Mouse (Mus musculus): Measurements from ENCODE around the gene Podn. TPM values are rescaled to one million over a fixed set of nuclear protein-coding genes. Genes with fewer than 3 reads are reported as not detected.

Podn gene
- polyA plus RNA-seq, 1 experiment from 2014 or later, result 0.30 TPM

DNA sequence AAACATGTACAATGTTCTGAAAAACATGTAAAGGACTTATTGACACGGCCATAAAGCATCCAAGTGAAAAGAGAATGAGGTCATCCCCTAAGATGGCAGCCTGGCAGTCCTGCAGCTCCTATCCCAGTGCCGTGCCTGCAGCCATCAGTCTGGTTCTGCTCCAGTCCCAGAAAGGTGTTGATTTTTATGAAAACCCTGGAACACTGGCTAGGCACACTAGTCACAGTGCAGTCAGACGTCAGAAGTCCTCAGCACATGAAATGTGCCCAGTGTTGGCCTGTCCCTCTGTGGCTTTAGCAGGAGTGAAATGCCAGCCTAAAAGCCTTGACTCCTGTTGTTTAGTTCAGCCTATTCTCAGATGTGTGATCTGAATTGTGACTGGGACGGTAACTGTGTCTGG lies 35.5 kb downstream of the Podn start:
- Histone ChIP-seq H3K4me1 (ENCODE audit: control insufficient read depth, low read depth, low read length) (peaks cover 5% of the 10 kb centered on the region), H3K4me3 (ENCODE audit: low read depth, low read length) (no peak overlapping the region), H3K9me3 (replicated peaks; ENCODE audit: control insufficient read depth, low read length) (peaks cover 2% of the 10 kb centered on the region), H3K27ac (ENCODE audit: low read length) (no peak overlapping the region), H3K27me3 (ENCODE audit: control insufficient read depth, insufficient read depth, low read depth, low read length) (no peaks in the 10 kb centered on the region), H3K9ac (ENCODE audit: low read depth, low read length) (no peak overlapping the region), H3K36me3 (ENCODE audit: control insufficient read depth, insufficient read depth) (peaks cover 16% of the 10 kb centered on the region), H3K4me2 (ENCODE audit: low read depth, low read length) (no peak overlapping the region)
- WGBS (ENCODE audit: insufficient replicate concordance), result 80% methylated on average over 4 of the region's 4 CpGs
- no peak for ATAC-seq (ENCODE audit: low read depth)

GRCm38 (mm10) chr4:108059601-108060379 lies 36.5 kb downstream of the Podn start:
- Histone ChIP-seq H3K9ac (ENCODE audit: low read depth, low read length) (no peak overlapping the region), H3K27ac (ENCODE audit: low read length) (no peak overlapping the region)

DNA sequence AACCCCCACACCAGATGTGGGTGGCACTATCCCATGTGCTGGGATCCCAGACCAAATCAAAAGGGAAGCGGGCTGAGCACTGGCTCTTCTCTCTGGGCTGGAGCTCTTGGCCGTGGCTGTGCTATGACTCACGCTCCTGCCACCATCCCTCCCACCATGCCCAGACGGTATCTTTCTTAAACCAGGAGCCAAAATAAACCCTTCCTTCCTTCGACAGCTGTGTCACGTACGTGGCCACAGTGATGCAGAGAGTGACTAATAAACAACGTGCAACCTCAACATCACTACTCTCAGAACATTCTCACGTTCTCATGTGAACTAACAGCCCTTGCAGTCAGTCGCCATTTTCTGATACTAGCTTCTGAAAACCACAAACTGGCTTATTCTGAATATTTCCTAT lies 38.1 kb downstream of the Podn start:
- peaks cover 2% of the 10 kb centered on the region for H3K9me3 ChIP-seq (replicated peaks; ENCODE audit: control insufficient read depth, low read length)
- no peak overlapping the region for H3K9ac ChIP-seq (ENCODE audit: low read depth, low read length)
- peaks cover 33% of the 10 kb centered on the region for H3K36me3 ChIP-seq (ENCODE audit: control insufficient read depth, insufficient read depth)
- no peak for ATAC-seq (ENCODE audit: low read depth)
- WGBS (ENCODE audit: insufficient replicate concordance), result 66% methylated on average over 10 of the region's 10 CpGs
- H3K4me1 ChIP-seq (ENCODE audit: control insufficient read depth, low read depth, low read length), result no peaks in the 10 kb centered on the region
- no peak overlapping the region for H3K4me2 ChIP-seq (ENCODE audit: low read depth, low read length)
- no peak overlapping the region for H3K27ac ChIP-seq (ENCODE audit: low read length)
- H3K4me3 ChIP-seq (ENCODE audit: low read depth, low read length), result no peak overlapping the region
- H3K27me3 ChIP-seq (ENCODE audit: control insufficient read depth, insufficient read depth, low read depth, low read length), result no peaks in the 10 kb centered on the region

More at GRCm38 (mm10) chr4:108059601-108060379, 36.5 kb downstream of the Podn start:
- Histone ChIP-seq H3K27me3 (ENCODE audit: control insufficient read depth, insufficient read depth, low read depth, low read length) (no peaks in the 10 kb centered on the region), H3K4me2 (ENCODE audit: low read depth, low read length) (no peak overlapping the region), H3K36me3 (ENCODE audit: control insufficient read depth, insufficient read depth) (peaks cover 25% of the 10 kb centered on the region), H3K4me1 (ENCODE audit: control insufficient read depth, low read depth, low read length) (no peaks in the 10 kb centered on the region), H3K4me3 (ENCODE audit: low read depth, low read length) (no peak overlapping the region), H3K9me3 (replicated peaks; ENCODE audit: control insufficient read depth, low read length) (peaks cover 2% of the 10 kb centered on the region)
- no peak for ATAC-seq (ENCODE audit: low read depth)
- 84% methylated on average over 19 of the region's 19 CpGs for WGBS (ENCODE audit: insufficient replicate concordance)

DNA sequence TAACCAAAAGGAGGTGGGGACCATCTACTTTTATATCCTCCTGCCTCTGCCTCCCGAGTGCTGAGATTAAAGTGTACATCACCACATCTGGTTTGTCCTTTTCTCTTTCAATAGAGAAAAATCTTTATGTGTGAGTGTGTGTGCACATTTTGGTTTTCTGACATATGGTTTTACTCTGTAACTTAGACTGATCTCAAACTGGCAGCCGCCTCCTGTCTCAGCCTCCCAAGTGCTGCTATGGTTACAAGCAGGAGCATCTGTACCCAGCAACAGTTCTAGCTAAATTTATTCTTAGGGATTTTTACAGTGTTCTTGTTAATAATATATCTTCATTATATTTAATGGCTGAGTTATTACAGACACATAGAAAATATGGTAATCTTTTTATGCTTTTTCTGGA lies 39.0 kb downstream of the Podn start:
- Histone ChIP-seq H3K4me3 (ENCODE audit: low read depth, low read length) (no peak overlapping the region), H3K36me3 (ENCODE audit: control insufficient read depth, insufficient read depth) (peaks cover 30% of the 10 kb centered on the region), H3K27me3 (ENCODE audit: control insufficient read depth, insufficient read depth, low read depth, low read length) (no peaks in the 10 kb centered on the region), H3K27ac (ENCODE audit: low read length) (no peak overlapping the region), H3K4me2 (ENCODE audit: low read depth, low read length) (no peak overlapping the region), H3K4me1 (ENCODE audit: control insufficient read depth, low read depth, low read length) (peaks cover 3% of the 10 kb centered on the region; the same call in 1 of the 2 replicates), H3K9me3 (replicated peaks; ENCODE audit: control insufficient read depth, low read length) (no peaks in the 10 kb centered on the region; the same call in 1 of the 2 replicates), H3K9ac (ENCODE audit: low read depth, low read length) (no peak overlapping the region)
- 79% methylated on average over 2 of the region's 2 CpGs for WGBS (ENCODE audit: insufficient replicate concordance)
- ATAC-seq (ENCODE audit: low read depth), result no peak

- Histone ChIP-seq H3K4me3 (ENCODE audit: low read depth, low read length) (no peak overlapping the region), H3K36me3 (ENCODE audit: control insufficient read depth, insufficient read depth) (peaks cover 27% of the 10 kb centered on the region), H3K27ac (ENCODE audit: low read length) (no peak overlapping the region), H3K9me3 (replicated peaks; ENCODE audit: control insufficient read depth, low read length) (no peaks in the 10 kb centered on the region), H3K9ac (ENCODE audit: low read depth, low read length) (no peak overlapping the region), H3K4me1 (ENCODE audit: control insufficient read depth, low read depth, low read length) (peaks cover 3% of the 10 kb centered on the region; the same call in 1 of the 2 replicates), H3K4me2 (ENCODE audit: low read depth, low read length) (no peak overlapping the region), H3K27me3 (ENCODE audit: control insufficient read depth, insufficient read depth, low read depth, low read length) (no peaks in the 10 kb centered on the region)
- ATAC-seq (ENCODE audit: low read depth), result no peak
- 88% methylated on average over 10 of the region's 10 CpGs for WGBS (ENCODE audit: insufficient replicate concordance)
Observed at GRCm38 (mm10) chr4:108055873-108056272, 40.4 kb downstream of the Podn start.

DNA sequence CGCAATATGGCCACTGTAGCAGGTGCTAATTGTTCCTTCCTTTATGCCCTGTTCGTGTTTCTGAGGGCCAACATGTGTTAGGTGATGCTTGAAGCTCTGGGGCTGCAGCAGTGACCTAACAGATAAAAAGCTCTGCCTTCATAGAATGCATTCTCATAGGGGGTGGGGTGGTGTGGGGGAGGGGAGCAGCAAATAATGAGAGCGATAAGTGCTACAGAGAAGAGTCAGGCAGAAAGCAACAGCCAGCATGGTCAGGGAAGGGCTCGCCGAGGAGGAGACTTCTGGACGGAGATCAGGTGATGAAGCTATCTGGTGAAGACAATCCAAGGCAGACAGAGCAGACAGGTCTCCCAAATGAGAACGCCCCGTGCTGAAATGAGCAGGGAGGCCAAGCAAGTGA lies 43.6 kb downstream of the Podn start:
- no peak overlapping the region for H3K27ac ChIP-seq (ENCODE audit: low read length)
- WGBS (ENCODE audit: insufficient replicate concordance), result 73% methylated on average over 8 of the region's 8 CpGs
- ATAC-seq (ENCODE audit: low read depth), result no peak
- no peak overlapping the region for H3K9ac ChIP-seq (ENCODE audit: low read depth, low read length)
- H3K4me3 ChIP-seq (ENCODE audit: low read depth, low read length), result no peak overlapping the region
- H3K27me3 ChIP-seq (ENCODE audit: control insufficient read depth, insufficient read depth, low read depth, low read length), result no peaks in the 10 kb centered on the region
- H3K4me2 ChIP-seq (ENCODE audit: low read depth, low read length), result no peak overlapping the region
- peaks cover 3% of the 10 kb centered on the region; the same call in 1 of the 2 replicates for H3K4me1 ChIP-seq (ENCODE audit: control insufficient read depth, low read depth, low read length)
- H3K9me3 ChIP-seq (replicated peaks; ENCODE audit: control insufficient read depth, low read length), result no peaks in the 10 kb centered on the region
- H3K36me3 ChIP-seq (ENCODE audit: control insufficient read depth, insufficient read depth), result peaks cover 28% of the 10 kb centered on the region

GRCm38 (mm10) chr4:108051687-108052274 lies 44.5 kb downstream of the Podn start:
- H3K4me1 ChIP-seq (ENCODE audit: control insufficient read depth, low read depth, low read length), result peaks cover 3% of the 10 kb centered on the region; the same call in 1 of the 2 replicates
- WGBS (ENCODE audit: insufficient replicate concordance), result 80% methylated on average over 10 of the region's 10 CpGs
- H3K27me3 ChIP-seq (ENCODE audit: control insufficient read depth, insufficient read depth, low read depth, low read length), result no peaks in the 10 kb centered on the region
- no peak for ATAC-seq (ENCODE audit: low read depth)
- no peak overlapping the region for H3K4me3 ChIP-seq (ENCODE audit: low read depth, low read length)
- H3K9ac ChIP-seq (ENCODE audit: low read depth, low read length), result no peak overlapping the region
- no peak overlapping the region for H3K27ac ChIP-seq (ENCODE audit: low read length)
- no peaks in the 10 kb centered on the region for H3K9me3 ChIP-seq (replicated peaks; ENCODE audit: control insufficient read depth, low read length)
- H3K4me2 ChIP-seq (ENCODE audit: low read depth, low read length), result no peak overlapping the region
- peaks cover 34% of the 10 kb centered on the region for H3K36me3 ChIP-seq (ENCODE audit: control insufficient read depth, insufficient read depth)

- no peak overlapping the region for H3K4me2 ChIP-seq (ENCODE audit: low read depth, low read length)
- no peaks in the 10 kb centered on the region for H3K27me3 ChIP-seq (ENCODE audit: control insufficient read depth, insufficient read depth, low read depth, low read length)
- H3K4me1 ChIP-seq (ENCODE audit: control insufficient read depth, low read depth, low read length), result no peaks in the 10 kb centered on the region
- peaks cover 24% of the 10 kb centered on the region for H3K36me3 ChIP-seq (ENCODE audit: control insufficient read depth, insufficient read depth)
- H3K9ac ChIP-seq (ENCODE audit: low read depth, low read length), result no peak overlapping the region
- no peaks in the 10 kb centered on the region for H3K9me3 ChIP-seq (replicated peaks; ENCODE audit: control insufficient read depth, low read length)
- WGBS (ENCODE audit: insufficient replicate concordance), result 78% methylated on average over 8 of the region's 8 CpGs
- no peak overlapping the region for H3K4me3 ChIP-seq (ENCODE audit: low read depth, low read length)
- no peak overlapping the region for H3K27ac ChIP-seq (ENCODE audit: low read length)
- ATAC-seq (ENCODE audit: low read depth), result no peak
Observed at GRCm38 (mm10) chr4:108046136-108046535, 50.1 kb downstream of the Podn start.

Data from liver, embryonic 16.5 days (tissue).